19 mouse cellular contexts compared by ENCODE assay signal in genomic region chr10:18082772-18083171, GRCm38 (mm10).
"Had no signal": no experiment of that assay in that cellular context is flagged by ENCODE, and none has a peak within 500 bp of the region (broad histone marks: within the 10 kb centered on the region; RNA-seq: fewer than 3 reads in every experiment).

No protein-coding gene starts in this region.

- H3K27ac ChIP-seq: liver, embryonic 13.5 days; liver, embryonic 15.5 days; macrophage; midbrain, embryonic 13.5 days; midbrain, embryonic 15.5 days; neural tube, embryonic 13.5 days; neural tube, embryonic 15.5 days; stomach, embryonic 15.5 days; stomach, postnatal 0 days had no signal

- H3K9ac ChIP-seq: liver, embryonic 13.5 days; liver, embryonic 15.5 days; liver, postnatal 0 days; lung, embryonic 14.5 days; midbrain, embryonic 13.5 days; midbrain, embryonic 15.5 days; neural tube, embryonic 13.5 days; neural tube, embryonic 15.5 days; stomach, embryonic 15.5 days had no signal

- H3K4me1 ChIP-seq: liver, embryonic 15.5 days; stomach, embryonic 15.5 days had no signal

- H3K4me2 ChIP-seq: liver, embryonic 11.5 days; liver, embryonic 13.5 days; liver, embryonic 15.5 days; lung, embryonic 14.5 days; midbrain, embryonic 11.5 days; midbrain, embryonic 13.5 days; midbrain, embryonic 15.5 days; neural tube, embryonic 13.5 days; neural tube, embryonic 15.5 days; stomach, embryonic 15.5 days had no signal

- H3K27me3 ChIP-seq: liver, embryonic 13.5 days; liver, embryonic 15.5 days; midbrain, embryonic 13.5 days; midbrain, embryonic 15.5 days; neural tube, embryonic 13.5 days; neural tube, embryonic 15.5 days; stomach, embryonic 15.5 days had no signal

- ATAC-seq: liver, postnatal 0 days; midbrain, embryonic 13.5 days; midbrain, embryonic 15.5 days had no signal

- H3K9me3 ChIP-seq: liver, embryonic 13.5 days; liver, embryonic 15.5 days; midbrain, embryonic 15.5 days; neural tube, embryonic 15.5 days; stomach, embryonic 15.5 days had no signal

- DNase-seq: liver, embryonic 13.5 days; liver, postnatal 0 days; lung, embryonic 14.5 days; retina, postnatal 1 day; right cerebral cortex, adult 18-20 months; right cerebral cortex, postnatal 14 days; thymus, adult 2 months; thymus, postnatal 25 days; thymus, postnatal 4 days had no signal

- H3K36me3 ChIP-seq: liver, embryonic 13.5 days; liver, embryonic 15.5 days; midbrain, embryonic 15.5 days; neural tube, embryonic 15.5 days; stomach, embryonic 15.5 days had no signal

- H3K4me3 ChIP-seq: liver, embryonic 13.5 days; liver, embryonic 15.5 days; midbrain, embryonic 13.5 days; midbrain, embryonic 15.5 days; neural tube, embryonic 13.5 days; neural tube, embryonic 15.5 days; stomach, embryonic 15.5 days had no signal
